Mouse (Mus musculus): ENCODE data around the gene Bnc2. TPM values are rescaled to one million over a fixed set of nuclear protein-coding genes. Genes with fewer than 3 reads are reported as not detected.

The Bnc2 gene
- polyA plus RNA-seq, 1 experiment: 7.4 TPM

DNA sequence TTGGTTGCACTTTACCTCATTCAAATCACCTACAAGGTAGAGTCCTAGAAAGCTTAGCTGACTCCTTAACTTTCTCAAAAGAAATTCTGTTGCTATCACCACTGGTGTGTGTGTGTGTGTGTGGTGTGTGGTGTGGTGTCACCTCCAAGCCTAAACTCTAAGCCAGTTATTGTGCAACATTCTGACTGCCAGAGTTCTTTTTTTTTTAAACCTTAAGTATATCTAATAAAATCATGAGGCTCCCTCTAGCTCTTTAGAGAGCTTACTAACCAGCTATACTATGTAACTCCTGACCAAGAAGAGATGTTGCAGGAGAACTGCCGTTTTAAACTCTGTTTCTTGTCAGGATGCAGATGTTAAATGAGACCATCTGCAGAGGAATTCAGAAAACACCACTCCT, 4.1 kb downstream of the Bnc2 start:
- Histone ChIP-seq H3K4me3 (replicated peaks; ENCODE audit: extremely low read depth, low read depth, low read length) (no peak overlapping the region), H3K4me1 (ENCODE audit: control insufficient read depth, insufficient read depth, low read length) (no peaks in the 10 kb centered on the region; the same call in 1 of the 2 replicates)
- TF ChIP-seq CTCF (IDR thresholded peaks at IDR 0.05; ENCODE audit: insufficient read depth, low read length) (no peak), POLR2A (IDR thresholded peaks at IDR 0.05; ENCODE audit: borderline replicate concordance, extremely low read depth, low read depth, low read length) (no peak)
- WGBS: 32% methylated on average over 1 of the region's 1 CpGs
- DNase-seq: no peak

DNA sequence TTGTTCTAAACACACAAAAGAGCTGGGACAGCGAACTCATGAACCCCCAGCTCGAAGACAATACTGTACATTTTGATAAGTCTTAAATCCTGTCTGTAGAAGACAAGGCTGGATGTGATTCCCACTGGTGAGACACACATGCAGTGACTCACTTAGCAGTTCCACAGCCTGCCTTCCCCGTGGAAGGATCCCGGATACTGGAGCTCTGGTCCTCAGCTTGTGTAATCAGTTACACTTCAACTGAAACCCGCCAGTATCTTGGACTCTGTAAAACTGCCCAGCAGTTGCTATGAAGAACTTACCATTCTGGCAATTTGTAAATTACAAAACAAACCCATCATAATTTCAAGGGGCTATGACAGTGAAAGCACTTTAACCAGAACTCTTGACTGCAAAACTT, 5.4 kb downstream of the Bnc2 start:
- TF ChIP-seq CTCF (IDR thresholded peaks at IDR 0.05; ENCODE audit: insufficient read depth, low read length) (no peak), POLR2A (IDR thresholded peaks at IDR 0.05; ENCODE audit: borderline replicate concordance, extremely low read depth, low read depth, low read length) (no peak)
- no peak overlapping the region for H3K4me3 ChIP-seq (replicated peaks; ENCODE audit: extremely low read depth, low read depth, low read length)
- 48% methylated on average over 5 of the region's 5 CpGs for WGBS
- DNase-seq: no peak
- H3K4me1 ChIP-seq (ENCODE audit: control insufficient read depth, insufficient read depth, low read length): no peaks in the 10 kb centered on the region; the same call in 1 of the 2 replicates

- TF ChIP-seq CTCF (IDR thresholded peaks at IDR 0.05; ENCODE audit: insufficient read depth, low read length) (no peak), POLR2A (IDR thresholded peaks at IDR 0.05; ENCODE audit: borderline replicate concordance, extremely low read depth, low read depth, low read length) (no peak)
- H3K4me3 ChIP-seq (replicated peaks; ENCODE audit: extremely low read depth, low read depth, low read length): no peak overlapping the region
- no peak for DNase-seq
- 72% methylated on average over 12 of the region's 12 CpGs for WGBS
- H3K4me1 ChIP-seq (ENCODE audit: control insufficient read depth, insufficient read depth, low read length): no peaks in the 10 kb centered on the region; the same call in 1 of the 2 replicates
Measured at GRCm38 (mm10) chr4:84668949-84669605, 6.0 kb downstream of the Bnc2 start.

- Histone ChIP-seq H3K4me3 (replicated peaks; ENCODE audit: extremely low read depth, low read depth, low read length) (no peak overlapping the region), H3K4me1 (ENCODE audit: control insufficient read depth, insufficient read depth, low read length) (no peaks in the 10 kb centered on the region; the same call in 1 of the 2 replicates)
- 88% methylated on average over 5 of the region's 5 CpGs for WGBS
- TF ChIP-seq CTCF (IDR thresholded peaks at IDR 0.05; ENCODE audit: insufficient read depth, low read length) (no peak), POLR2A (IDR thresholded peaks at IDR 0.05; ENCODE audit: borderline replicate concordance, extremely low read depth, low read depth, low read length) (no peak)
- no peak for DNase-seq
Measured at GRCm38 (mm10) chr4:84668226-84668625, 6.8 kb downstream of the Bnc2 start.

GRCm38 (mm10) chr4:84662228-84663065, 12.6 kb downstream of the Bnc2 start:
- 84% methylated on average over 5 of the region's 5 CpGs for WGBS
- Histone ChIP-seq H3K4me1 (ENCODE audit: control insufficient read depth, insufficient read depth, low read length) (no peaks in the 10 kb centered on the region), H3K4me3 (replicated peaks; ENCODE audit: extremely low read depth, low read depth, low read length) (no peak overlapping the region)
- no peak for TF ChIP-seq POLR2A (IDR thresholded peaks at IDR 0.05; ENCODE audit: borderline replicate concordance, extremely low read depth, low read depth, low read length)
- no peak for TF ChIP-seq CTCF (IDR thresholded peaks at IDR 0.05; ENCODE audit: insufficient read depth, low read length)
- no peak for DNase-seq

- TF ChIP-seq CTCF (IDR thresholded peaks at IDR 0.05; ENCODE audit: insufficient read depth, low read length): no peak
- H3K4me3 ChIP-seq (replicated peaks; ENCODE audit: extremely low read depth, low read depth, low read length): no peak overlapping the region
- DNase-seq: no peak
- no peaks in the 10 kb centered on the region for H3K4me1 ChIP-seq (ENCODE audit: control insufficient read depth, insufficient read depth, low read length)
- 57% methylated on average over 3 of the region's 3 CpGs for WGBS
Measured at GRCm38 (mm10) chr4:84661341-84661740, 13.7 kb downstream of the Bnc2 start.

DNA sequence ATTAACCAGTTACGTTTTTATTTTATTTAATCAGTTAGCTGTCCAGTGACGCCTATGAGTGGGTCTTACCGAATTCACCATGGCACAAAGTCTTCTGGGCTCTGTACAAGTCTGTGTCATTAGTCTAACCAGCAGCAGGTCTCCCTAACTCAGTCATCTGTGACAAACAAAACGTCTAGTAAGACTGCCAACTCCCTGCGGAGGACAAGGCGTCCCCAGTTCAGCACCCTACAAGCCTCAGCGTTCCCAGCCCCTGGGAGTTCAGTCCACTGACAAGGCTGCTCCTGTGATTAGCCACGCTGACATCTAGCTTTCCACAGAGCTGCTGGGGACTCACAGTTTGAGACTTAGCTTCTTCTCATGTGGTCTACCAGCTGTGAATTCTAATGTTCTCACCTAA, 23.3 kb downstream of the Bnc2 start:
- H3K4me1 ChIP-seq (ENCODE audit: control insufficient read depth, insufficient read depth, low read length): no peaks in the 10 kb centered on the region
- 55% methylated on average over 8 of the region's 8 CpGs for WGBS
- TF ChIP-seq POLR2A (IDR thresholded peaks at IDR 0.05; ENCODE audit: borderline replicate concordance, extremely low read depth, low read depth, low read length) (no peak), CTCF (IDR thresholded peaks at IDR 0.05; ENCODE audit: insufficient read depth, low read length) (no peak)
- no peak overlapping the region for H3K4me3 ChIP-seq (replicated peaks; ENCODE audit: extremely low read depth, low read depth, low read length)
- no peak for DNase-seq

GRCm38 (mm10) chr4:84646576-84646975, 28.5 kb downstream of the Bnc2 start:
- TF ChIP-seq POLR2A (IDR thresholded peaks at IDR 0.05; ENCODE audit: borderline replicate concordance, extremely low read depth, low read depth, low read length): no peak
- Histone ChIP-seq H3K4me3 (replicated peaks; ENCODE audit: extremely low read depth, low read depth, low read length) (no peak overlapping the region), H3K4me1 (ENCODE audit: control insufficient read depth, insufficient read depth, low read length) (no peaks in the 10 kb centered on the region)
- no peak for DNase-seq

- DNase-seq: no peak
- Histone ChIP-seq H3K4me3 (replicated peaks; ENCODE audit: extremely low read depth, low read depth, low read length) (no peak overlapping the region), H3K4me1 (ENCODE audit: control insufficient read depth, insufficient read depth, low read length) (peaks cover 2% of the 10 kb centered on the region; the same call in 1 of the 2 replicates)
- TF ChIP-seq POLR2A (IDR thresholded peaks at IDR 0.05; ENCODE audit: borderline replicate concordance, extremely low read depth, low read depth, low read length) (no peak), CTCF (IDR thresholded peaks at IDR 0.05; ENCODE audit: insufficient read depth, low read length) (no peak)
- WGBS: 56% methylated on average over 6 of the region's 6 CpGs
Measured at GRCm38 (mm10) chr4:84639166-84639565, 35.9 kb downstream of the Bnc2 start.

DNA sequence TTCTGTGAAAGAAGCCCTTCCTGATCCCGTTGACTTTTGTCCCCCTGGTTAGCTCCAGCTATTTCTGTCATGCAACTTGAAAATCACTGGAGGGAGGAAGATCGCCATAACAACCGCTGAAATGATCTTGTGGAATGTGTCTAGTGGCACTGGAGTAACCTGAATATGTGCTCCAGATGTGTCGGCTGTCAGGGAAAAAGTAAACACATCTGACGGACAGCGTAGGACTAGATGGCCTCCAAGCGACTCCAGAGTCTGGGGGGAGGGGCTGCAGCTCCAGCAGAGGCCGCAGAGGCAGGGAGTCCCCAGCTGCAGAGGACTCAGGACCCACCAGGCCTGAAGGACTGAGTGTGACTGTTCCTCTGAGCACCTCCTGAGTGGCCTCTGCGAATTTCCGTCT, 37.4 kb downstream of the Bnc2 start:
- DNase-seq: no peak
- 8% methylated on average over 10 of the region's 10 CpGs for WGBS
- Histone ChIP-seq H3K4me1 (ENCODE audit: control insufficient read depth, insufficient read depth, low read length) (peaks cover 2% of the 10 kb centered on the region; the same call in 1 of the 2 replicates), H3K4me3 (replicated peaks; ENCODE audit: extremely low read depth, low read depth, low read length) (no peak overlapping the region)
- TF ChIP-seq POLR2A (IDR thresholded peaks at IDR 0.05; ENCODE audit: borderline replicate concordance, extremely low read depth, low read depth, low read length) (no peak), CTCF (IDR thresholded peaks at IDR 0.05; ENCODE audit: insufficient read depth, low read length) (no peak)
